Mouse (Mus musculus): ENCODE data around the gene Pdap1.

The Pdap1 gene

DNA sequence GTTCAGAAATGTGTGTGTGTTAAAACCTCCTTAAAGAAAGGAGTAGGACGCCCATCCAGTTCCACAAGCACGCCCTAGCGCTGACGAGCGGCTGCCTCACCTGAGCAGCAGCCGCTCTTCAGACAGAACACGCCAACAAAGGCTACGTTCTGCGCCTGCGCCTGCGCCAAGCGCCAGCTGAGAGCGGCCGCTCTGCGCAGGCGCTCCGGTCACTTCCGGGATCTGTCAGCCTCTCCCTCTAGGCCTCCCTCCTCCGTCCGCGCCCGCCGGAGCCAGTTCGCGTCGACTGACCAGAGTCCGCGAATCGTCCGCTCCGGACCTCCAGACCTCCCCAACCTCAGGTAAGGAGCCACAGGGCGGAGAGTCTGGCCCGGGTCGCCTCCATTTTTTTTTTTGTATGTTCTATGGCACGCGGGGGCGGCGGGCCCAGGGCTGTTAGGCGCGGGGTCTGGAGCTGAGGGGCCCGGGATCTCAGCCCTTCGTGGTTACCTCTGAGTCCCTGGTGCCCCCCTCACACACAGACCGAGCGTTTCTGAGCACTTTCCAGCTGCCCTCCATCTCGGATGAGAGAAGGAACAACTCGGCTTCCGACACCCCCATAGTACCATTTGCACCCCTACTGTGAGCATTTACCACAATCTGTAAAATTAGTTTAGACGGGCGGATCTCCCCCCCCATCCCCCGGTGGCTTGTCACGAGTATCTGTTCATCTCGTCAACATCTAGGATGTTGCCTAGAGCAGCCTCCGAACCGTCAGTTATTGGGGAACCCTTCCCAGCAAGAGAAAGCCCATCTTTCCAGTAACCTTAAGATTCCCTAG is 56.2 kb downstream of the Pdap1 start, which contains the start of the genes Arpc1a and Kpna7:
Arpc1a (plus strand) TSS at position 199 of the 820 bp plus-strand sequence.
Kpna7 (minus strand) TSS at position 399 of the 820 bp plus-strand sequence.
- intact Hi-C loops (cut with DNase I), result loop anchor here (2.0 kb wide), 1 partner anchor 33 kb away; no protein-coding TSS in a partner anchor

DNA sequence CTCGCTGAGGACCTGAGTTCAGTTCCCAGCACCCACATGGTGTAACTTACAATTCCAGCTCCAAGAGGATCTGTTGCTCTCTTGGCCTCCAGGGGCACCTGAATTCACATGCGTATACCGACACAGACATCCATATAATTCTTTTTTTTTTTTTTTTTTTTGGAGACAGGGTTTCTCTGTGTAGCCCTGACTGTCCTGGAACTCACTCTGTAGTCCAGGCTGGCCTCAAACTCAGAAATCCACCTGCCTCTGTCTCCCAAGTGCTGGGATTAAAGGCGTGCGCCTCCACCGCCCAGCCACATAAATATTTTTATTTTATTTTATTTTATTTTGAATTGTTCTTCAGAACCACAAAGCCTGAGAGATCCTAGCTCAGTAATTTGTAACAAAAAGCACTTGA is 56.8 kb downstream of the Pdap1 start:
- intact Hi-C loops (cut with DNase I), result loop anchor here (2.0 kb wide), 1 partner anchor 34 kb away; no protein-coding TSS in a partner anchor

GRCm38 (mm10) chr5:145081866-145082613 is 58.0 kb downstream of the Pdap1 start:
- intact Hi-C loops (cut with DNase I), result loop anchor here (2.0 kb wide), 1 partner anchor 35 kb away; no protein-coding TSS in a partner anchor
